Mouse (Mus musculus) forebrain, embryonic 13.5 days (tissue): Measurements from ENCODE around the gene Sapcd1. TPM values are rescaled to one million over a fixed set of nuclear protein-coding genes. Genes with fewer than 3 reads are reported as not detected.

Experiments
- ATAC-seq: fragments of 200-750 bp; cut with Nextera tagmentation; 2 replicates; pipeline ENCODE4 v1.8.0; 2017
- H3K27ac ChIP-seq: fragments of 300-500 bp; sonication (generic); 2 replicates; pipeline ENCODE4 v1.5.1; 2015; ENCODE audit warnings: inconsistent platforms, mild to moderate bottlenecking, moderate library complexity
- H3K27me3 ChIP-seq: fragments of 300-500 bp; sonication (generic); 2 replicates; pipeline ENCODE4 v1.6.1; 2015; ENCODE audit warnings: mild to moderate bottlenecking, inconsistent platforms
- H3K36me3 ChIP-seq: fragments of 300-500 bp; sonication (generic); 2 replicates; pipeline ENCODE4 v1.6.1; 2015; ENCODE audit warnings: mild to moderate bottlenecking, inconsistent platforms; ENCODE audit not compliant: poor library complexity, severe bottlenecking
- H3K4me1 ChIP-seq: fragments of 300-500 bp; sonication (generic); 2 replicates; pipeline ENCODE4 v1.6.1; 2015; ENCODE audit warnings: inconsistent platforms
- H3K4me2 ChIP-seq: fragments of 300-500 bp; sonication (generic); 2 replicates; pipeline ENCODE4 v1.6.1; 2015; ENCODE audit warnings: inconsistent platforms, mild to moderate bottlenecking, moderate library complexity
- H3K4me3 ChIP-seq: fragments of 300-500 bp; sonication (generic); 2 replicates; pipeline ENCODE4 v1.5.1; 2015; ENCODE audit warnings: mild to moderate bottlenecking, inconsistent platforms
- H3K9ac ChIP-seq: fragments of 300-500 bp; sonication (generic); 2 replicates; pipeline ENCODE4 v1.6.1; 2015; ENCODE audit warnings: mild to moderate bottlenecking, inconsistent platforms
- H3K9me3 ChIP-seq: fragments of 300-500 bp; sonication (generic); replicated peaks from 2 replicates; pipeline ENCODE4 v1.6.1; 2016; ENCODE audit warnings: inconsistent platforms
- WGBS: fragments of 180-500 bp; shearing (Covaris S2); methylation state at CpG from one replicate; pipeline ENCODE4 v1.1.7; 2015; 5-methylcytosine and 5-hydroxymethylcytosine counted together
- polyA plus RNA-seq: library from polyadenylated mRNA; unstranded; fragments of >200 nt; fragmentation: Nextera tagmentation; extraction: Ambion mirVana; gene quantifications from 2 replicates; pipeline ENCODE4 v1.2.1, GENCODE M21; 2015

Gene Sapcd1
- polyA plus RNA-seq, 1 experiment from 2014 or later = 7.2 TPM

DNA sequence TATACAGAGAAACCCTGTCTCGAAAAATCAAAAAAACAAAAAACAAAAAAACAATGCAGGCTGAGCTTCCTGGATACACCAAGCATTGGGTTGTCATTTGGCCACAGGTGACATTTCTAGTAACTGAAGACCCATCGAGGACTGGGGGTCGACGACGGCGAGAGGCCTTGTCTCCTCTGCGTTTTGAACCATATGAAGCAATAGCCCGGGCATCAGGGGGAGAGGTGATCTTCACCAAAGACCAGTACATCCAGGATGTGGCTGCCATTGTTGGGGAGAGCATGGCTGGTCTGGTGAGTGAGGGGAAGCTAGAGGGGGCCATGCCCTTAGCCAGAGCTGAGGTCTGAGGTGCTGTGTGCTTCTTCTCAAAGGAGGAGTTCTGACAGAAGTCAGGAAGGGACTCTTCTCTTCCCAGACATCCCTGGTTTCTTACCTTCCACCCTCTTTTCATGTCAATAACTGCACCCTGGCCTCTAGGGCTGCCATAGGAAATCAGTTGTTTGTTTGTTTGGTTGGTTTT, 5.2 kb downstream of the Sapcd1 start:
- no peak overlapping the region for H3K27ac ChIP-seq
- WGBS = 95% methylated on average over 8 of the region's 8 CpGs

DNA sequence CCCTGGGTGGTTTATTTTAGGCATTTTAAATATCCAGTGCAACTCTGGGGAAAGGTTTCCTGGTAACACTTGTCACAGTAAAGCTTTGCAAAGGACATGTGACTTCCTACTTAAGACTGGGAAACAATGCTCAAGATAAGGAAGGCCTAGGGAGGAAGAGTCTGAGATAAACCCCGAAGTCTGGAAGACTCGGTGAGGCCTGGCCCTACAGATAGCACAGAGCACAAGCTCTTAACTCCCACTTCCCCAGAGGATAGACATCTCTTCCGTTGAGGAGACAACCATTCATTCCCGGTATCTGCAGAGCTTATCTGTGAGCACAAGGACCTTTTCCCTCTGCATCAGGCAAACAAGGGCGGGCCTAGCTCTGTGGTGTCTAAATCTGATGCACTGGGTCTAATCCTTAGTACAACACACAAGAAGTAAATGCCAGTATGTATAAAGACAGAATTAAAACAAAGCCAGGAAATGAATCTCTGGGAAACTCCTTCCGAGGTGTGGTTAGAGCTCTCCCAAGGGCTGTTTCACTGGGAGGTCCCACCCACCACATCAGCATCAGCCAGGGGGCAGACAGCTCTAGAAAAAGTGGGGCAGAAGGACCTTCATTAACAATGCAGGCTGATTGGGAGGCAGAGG, 5.9 kb downstream of the Sapcd1 start:
- Histone ChIP-seq H3K9me3 (no peaks in the 10 kb centered on the region), H3K36me3 (peaks cover 9% of the 10 kb centered on the region), H3K27ac (0 out of 2 replicates have a peak overlapping the region, but pooled peaks have one; percentile 6), H3K4me2 (no peak overlapping the region), H3K9ac (no peak overlapping the region), H3K27me3 (no peaks in the 10 kb centered on the region), H3K4me3 (no peak overlapping the region), H3K4me1 (peaks cover 16% of the 10 kb centered on the region)
- ATAC-seq = no peak
- 64% methylated on average over 6 of the region's 6 CpGs for WGBS

More for the DNA sequence above, 5.2 kb downstream of the Sapcd1 start:
- Histone ChIP-seq H3K9ac (no peak overlapping the region), H3K4me2 (no peak overlapping the region), H3K27me3 (no peaks in the 10 kb centered on the region), H3K4me1 (peaks cover 21% of the 10 kb centered on the region), H3K4me3 (no peak overlapping the region), H3K36me3 (peaks cover 2% of the 10 kb centered on the region; the same call in 1 of the 2 replicates), H3K9me3 (no peaks in the 10 kb centered on the region)
- no peak for ATAC-seq

DNA sequence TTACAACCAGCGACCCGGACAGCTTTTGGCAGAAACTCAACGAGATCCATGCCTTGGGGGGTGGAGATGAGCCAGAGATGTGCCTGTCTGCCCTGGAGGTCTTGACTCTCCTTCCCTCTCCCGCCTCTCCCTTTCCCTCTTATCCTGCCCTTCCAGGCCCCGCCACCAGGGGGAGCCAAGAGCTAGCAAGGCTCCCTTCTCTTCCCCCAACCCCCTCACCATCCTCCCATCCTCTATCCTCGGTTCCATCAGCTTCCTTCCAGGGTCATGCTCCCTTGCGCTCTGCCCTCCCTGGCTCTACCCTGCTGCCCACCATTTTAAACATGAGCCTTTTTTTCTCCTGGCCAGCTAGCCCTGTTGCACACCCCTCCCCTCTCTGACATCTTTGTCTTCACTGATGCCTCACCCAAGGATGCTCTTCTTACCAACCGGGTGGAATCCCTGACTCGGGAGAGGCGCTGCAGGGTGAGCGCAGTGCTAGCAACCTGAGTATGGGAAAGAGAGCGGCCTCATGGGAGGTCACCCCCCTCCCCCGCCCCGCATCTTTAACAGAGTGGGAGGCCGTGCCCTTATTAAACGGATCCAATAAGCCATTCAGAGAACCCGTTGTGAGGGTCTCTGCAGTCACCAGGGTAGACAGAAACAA, 6.5 kb downstream of the Sapcd1 start:
- H3K36me3 ChIP-seq = peaks cover 16% of the 10 kb centered on the region
- peak; percentile 74 for ATAC-seq
- peak overlapping the region; percentile 2; the same call in 1 of the 2 replicates for H3K27ac ChIP-seq
- H3K9me3 ChIP-seq = no peaks in the 10 kb centered on the region
- no peaks in the 10 kb centered on the region for H3K27me3 ChIP-seq
- peaks cover 16% of the 10 kb centered on the region for H3K4me1 ChIP-seq
- peak overlapping the region; percentile 36 for H3K4me2 ChIP-seq
- H3K4me3 ChIP-seq = no peak overlapping the region
- 4% methylated on average over 17 of the region's 17 CpGs for WGBS
- H3K9ac ChIP-seq = no peak overlapping the region

DNA sequence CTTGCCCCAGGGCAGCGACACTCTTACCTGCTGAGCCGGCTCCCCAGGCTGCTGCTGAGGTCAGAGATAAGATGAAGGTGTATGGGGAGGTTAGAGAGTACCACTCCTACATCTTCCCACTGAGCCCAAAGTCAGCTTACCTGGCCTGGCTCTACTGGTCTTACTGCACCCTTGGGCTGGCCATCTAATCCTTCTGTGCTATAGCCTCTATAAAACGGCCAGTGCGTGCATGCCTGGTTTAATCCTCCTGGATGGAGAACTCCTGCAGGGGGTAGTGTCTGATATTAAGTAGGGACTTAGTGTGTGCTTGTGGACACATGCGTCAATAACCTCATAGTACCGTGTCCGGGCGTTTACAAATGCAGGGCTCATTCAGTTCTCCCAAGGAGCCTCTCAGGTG, 7.3 kb downstream of the Sapcd1 start:
- Histone ChIP-seq H3K9me3 (no peaks in the 10 kb centered on the region), H3K36me3 (peaks cover 23% of the 10 kb centered on the region), H3K27ac (no peak overlapping the region), H3K4me1 (peaks cover 14% of the 10 kb centered on the region), H3K4me3 (no peak overlapping the region), H3K27me3 (no peaks in the 10 kb centered on the region), H3K4me2 (no peak overlapping the region), H3K9ac (no peak overlapping the region)
- 86% methylated on average over 8 of the region's 8 CpGs for WGBS
- ATAC-seq = no peak

DNA sequence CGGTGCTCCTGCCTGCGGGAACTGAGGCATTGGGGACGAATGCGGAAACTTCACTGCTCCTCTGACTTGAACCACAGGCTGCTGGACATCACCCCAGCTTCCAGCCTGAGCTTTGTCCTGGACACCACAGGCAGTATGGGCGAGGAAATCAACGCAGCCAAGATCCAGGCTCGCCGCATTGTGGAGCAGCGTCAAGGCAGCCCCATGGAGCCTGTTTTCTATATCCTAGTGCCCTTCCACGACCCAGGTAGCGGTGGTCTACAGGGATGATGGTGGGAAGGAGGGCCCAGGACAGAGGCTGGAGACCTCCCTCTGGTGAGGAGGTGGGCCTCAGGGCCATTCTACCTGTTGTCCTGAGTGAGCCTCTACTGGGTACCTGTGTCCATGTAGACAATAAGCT, 7.9 kb downstream of the Sapcd1 start:
- H3K4me3 ChIP-seq = no peak overlapping the region
- WGBS = 78% methylated on average over 11 of the region's 11 CpGs
- peaks cover 14% of the 10 kb centered on the region for H3K4me1 ChIP-seq
- no peak for ATAC-seq
- no peak overlapping the region for H3K4me2 ChIP-seq
- H3K27me3 ChIP-seq = no peaks in the 10 kb centered on the region
- H3K9ac ChIP-seq = no peak overlapping the region
- H3K36me3 ChIP-seq = peaks cover 30% of the 10 kb centered on the region
- no peaks in the 10 kb centered on the region for H3K9me3 ChIP-seq
- no peak overlapping the region for H3K27ac ChIP-seq

DNA sequence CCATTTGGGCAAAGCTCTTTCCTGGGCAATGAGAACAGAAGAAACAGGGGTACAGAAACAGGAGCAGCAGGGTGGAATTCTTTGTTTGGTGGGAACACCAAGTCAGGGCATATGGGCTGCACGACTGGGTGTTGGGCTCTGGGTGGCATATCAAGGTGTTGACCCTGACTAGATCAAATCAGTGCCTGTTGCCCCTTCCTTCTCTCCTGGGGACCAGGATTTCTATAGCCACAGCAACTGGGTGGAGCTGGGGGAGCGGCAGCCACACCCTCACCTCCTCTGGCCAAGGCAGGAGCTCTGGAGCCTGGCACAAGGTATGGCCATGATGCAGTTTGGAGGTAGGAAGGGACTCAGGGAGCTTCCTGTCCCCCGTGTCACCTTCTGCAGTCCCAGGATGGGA, 9.6 kb downstream of the Sapcd1 start:
- Histone ChIP-seq H3K9me3 (no peaks in the 10 kb centered on the region), H3K4me2 (no peak overlapping the region), H3K9ac (0 out of 2 replicates have a peak overlapping the region, but pooled peaks have one; percentile 21), H3K27me3 (no peaks in the 10 kb centered on the region), H3K27ac (no peak overlapping the region), H3K4me1 (peaks cover 14% of the 10 kb centered on the region), H3K4me3 (no peak overlapping the region), H3K36me3 (peaks cover 47% of the 10 kb centered on the region)
- 74% methylated on average over 3 of the region's 3 CpGs for WGBS
- ATAC-seq = no peak

DNA sequence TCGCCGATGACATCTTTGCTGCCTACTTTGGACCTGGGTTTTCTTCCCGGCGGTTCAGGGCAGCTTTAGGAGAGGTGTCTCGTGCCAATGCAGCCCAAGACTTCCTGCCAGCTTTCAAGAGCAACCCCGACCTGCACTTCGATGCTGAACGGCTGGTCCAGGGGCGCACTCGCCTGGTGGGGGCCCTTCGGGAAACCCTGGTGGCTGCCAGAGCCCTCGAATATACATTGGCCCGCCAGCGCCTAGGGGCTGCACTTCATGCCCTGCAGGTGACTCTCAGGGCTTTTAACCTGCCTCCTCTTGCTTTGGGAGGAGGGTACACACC, 10.1 kb downstream of the Sapcd1 start:
- no peak overlapping the region for H3K4me2 ChIP-seq
- no peaks in the 10 kb centered on the region for H3K27me3 ChIP-seq
- no peak overlapping the region for H3K4me3 ChIP-seq
- WGBS = 75% methylated on average over 14 of the region's 14 CpGs
- no peaks in the 10 kb centered on the region for H3K9me3 ChIP-seq
- H3K9ac ChIP-seq = peak overlapping the region; percentile 21; the same call in 1 of the 2 replicates
- no peak overlapping the region for H3K27ac ChIP-seq
- no peak for ATAC-seq
- peaks cover 14% of the 10 kb centered on the region for H3K4me1 ChIP-seq
- H3K36me3 ChIP-seq = peaks cover 52% of the 10 kb centered on the region

DNA sequence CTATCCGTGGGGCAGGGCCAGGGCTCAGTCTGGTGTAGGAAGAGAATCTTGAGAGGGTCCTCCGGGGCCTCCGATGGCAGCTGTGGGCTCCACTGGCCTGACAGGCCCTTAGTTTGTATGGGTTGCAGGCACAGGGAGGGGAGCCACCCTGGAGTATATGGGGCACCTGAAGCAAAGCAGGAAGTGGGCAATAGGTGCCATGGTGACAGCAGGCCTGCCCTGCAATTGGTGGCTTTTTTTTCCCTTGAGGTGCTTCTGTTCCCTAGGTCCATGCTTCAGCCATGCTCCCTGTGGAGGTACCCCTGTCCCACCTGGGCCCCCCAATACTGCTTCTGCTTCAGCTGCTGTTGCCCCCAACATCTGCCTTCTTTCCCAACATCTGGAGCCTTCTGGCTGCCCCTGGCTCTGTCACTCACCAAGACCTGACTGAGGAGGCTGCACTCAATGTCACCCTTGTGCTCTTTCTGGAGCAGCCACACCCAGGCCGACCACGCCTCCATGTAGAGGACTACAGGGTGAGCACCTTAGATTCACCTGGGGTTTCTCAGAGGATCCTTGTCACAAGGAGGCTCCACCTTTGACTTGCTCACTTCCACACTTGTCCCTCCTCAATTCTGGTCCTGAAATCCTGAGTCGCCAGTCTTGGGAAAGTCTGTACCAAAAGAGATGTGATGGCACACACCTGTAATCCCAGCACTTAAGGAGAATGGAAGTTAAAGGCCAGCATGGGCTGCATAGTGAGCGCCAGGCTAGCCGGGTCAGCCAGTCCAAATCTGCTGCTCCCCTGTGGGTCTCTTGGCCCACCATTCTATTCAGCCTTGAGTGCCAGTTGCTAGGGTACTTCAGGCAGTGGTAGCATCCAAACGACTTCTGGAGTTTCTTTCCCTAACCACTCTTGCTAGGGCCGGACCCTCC, 10.8 kb downstream of the Sapcd1 start:
- H3K9ac ChIP-seq = peak overlapping the region; percentile 46
- H3K9me3 ChIP-seq = no peaks in the 10 kb centered on the region
- WGBS = 77% methylated on average over 10 of the region's 10 CpGs
- H3K4me3 ChIP-seq = no peak overlapping the region
- peaks cover 14% of the 10 kb centered on the region for H3K4me1 ChIP-seq
- H3K27me3 ChIP-seq = no peaks in the 10 kb centered on the region
- H3K36me3 ChIP-seq = peaks cover 58% of the 10 kb centered on the region
- peak overlapping the region; percentile 44 for H3K27ac ChIP-seq
- 0 out of 2 replicates have a peak, but pooled peaks have one; percentile 3 for ATAC-seq
- H3K4me2 ChIP-seq = no peak overlapping the region

DNA sequence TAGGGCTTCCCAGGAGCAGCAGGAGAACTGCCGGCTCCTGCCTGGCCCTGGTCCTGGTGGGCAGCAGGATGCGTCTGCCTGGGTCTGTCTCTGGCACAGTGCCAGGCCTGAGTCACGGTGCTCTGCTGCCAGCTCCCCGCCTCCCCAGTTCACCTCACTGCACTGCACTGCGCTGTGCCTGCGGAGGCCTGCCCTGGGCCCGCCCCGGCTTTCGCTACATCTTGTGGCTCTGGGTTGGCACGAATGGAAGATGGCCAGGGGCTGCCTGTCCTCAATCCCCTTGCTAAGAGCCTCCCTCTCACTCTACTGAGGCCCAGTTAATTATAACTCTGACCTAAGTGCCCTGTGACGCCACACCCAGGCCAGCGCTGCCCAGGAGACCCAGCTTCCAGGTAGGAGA, 11.4 kb downstream of the Sapcd1 start, which contains the start of gene Vwa7:
Gene Vwa7, plus strand, starts transcription at position 204 of the 400 bp plus-strand sequence.
- Histone ChIP-seq H3K9me3 (no peaks in the 10 kb centered on the region), H3K27ac (peak within 1 kb of the TSS; percentile 44), H3K4me3 (no peak within 1 kb of the TSS), H3K4me1 (peaks cover 11% of the 10 kb centered on the region), H3K36me3 (peaks cover 65% of the 10 kb centered on the region), H3K4me2 (0 out of 2 replicates have a peak within 1 kb of the TSS, but pooled peaks have one; percentile 10), H3K27me3 (no peaks in the 10 kb centered on the region), H3K9ac (peak within 1 kb of the TSS; percentile 46)
- 38% methylated on average over 12 of the region's 12 CpGs for WGBS
- ATAC-seq = peak; percentile 71

DNA sequence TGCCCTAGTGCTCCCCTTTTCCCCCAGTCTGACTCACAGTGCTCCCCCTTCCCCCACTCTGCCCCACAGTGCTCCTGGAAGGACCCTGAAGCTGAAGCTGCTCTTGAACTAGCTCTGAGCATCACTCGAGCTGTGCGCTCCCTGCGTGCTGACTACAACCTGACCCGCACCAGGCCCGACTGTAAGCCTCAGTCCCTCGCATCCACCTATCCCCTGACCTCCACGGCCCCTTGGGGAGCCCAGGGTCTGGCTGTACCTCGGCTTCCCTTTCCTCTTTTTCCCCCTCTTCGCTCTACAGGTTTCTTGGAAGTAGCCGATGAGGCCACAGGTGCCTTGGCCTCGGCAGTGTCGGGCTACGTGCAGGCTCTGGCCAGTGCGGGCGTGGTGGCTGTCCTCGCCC, 12.5 kb downstream of the Sapcd1 start:
- no peaks in the 10 kb centered on the region for H3K9me3 ChIP-seq
- H3K4me3 ChIP-seq = no peak overlapping the region
- ATAC-seq = no peak
- peaks cover 9% of the 10 kb centered on the region for H3K4me1 ChIP-seq
- H3K4me2 ChIP-seq = no peak overlapping the region
- 91% methylated on average over 16 of the region's 16 CpGs for WGBS
- no peaks in the 10 kb centered on the region for H3K27me3 ChIP-seq
- H3K27ac ChIP-seq = no peak overlapping the region
- peaks cover 76% of the 10 kb centered on the region for H3K36me3 ChIP-seq
- H3K9ac ChIP-seq = 0 out of 2 replicates have a peak overlapping the region, but pooled peaks have one; percentile 18

DNA sequence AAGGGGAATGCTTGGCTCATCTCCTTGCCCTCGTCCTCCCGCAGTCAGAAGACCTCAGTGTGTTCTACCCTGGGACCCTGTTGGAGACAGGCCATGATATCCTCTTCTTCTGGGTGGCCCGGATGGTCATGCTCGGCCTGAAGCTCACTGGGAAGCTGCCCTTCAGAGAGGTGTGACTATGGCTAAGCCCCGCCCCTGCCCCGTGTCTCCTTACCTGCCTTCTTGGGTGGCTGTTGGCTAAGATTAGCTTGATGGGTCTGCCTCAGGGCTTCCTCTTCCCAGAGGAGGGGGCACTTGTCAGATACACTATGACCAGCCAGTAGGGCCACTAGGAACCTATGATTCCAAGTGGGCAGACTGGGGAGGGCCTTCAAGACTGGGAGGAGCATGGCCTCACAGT, 14.6 kb downstream of the Sapcd1 start:
- WGBS = 86% methylated on average over 6 of the region's 6 CpGs
- no peak overlapping the region for H3K4me2 ChIP-seq
- H3K9ac ChIP-seq = no peak overlapping the region
- no peak overlapping the region for H3K27ac ChIP-seq
- H3K27me3 ChIP-seq = no peaks in the 10 kb centered on the region
- H3K4me1 ChIP-seq = peaks cover 9% of the 10 kb centered on the region
- no peak for ATAC-seq
- no peak overlapping the region for H3K4me3 ChIP-seq
- no peaks in the 10 kb centered on the region for H3K9me3 ChIP-seq
- H3K36me3 ChIP-seq = peaks cover 96% of the 10 kb centered on the region

DNA sequence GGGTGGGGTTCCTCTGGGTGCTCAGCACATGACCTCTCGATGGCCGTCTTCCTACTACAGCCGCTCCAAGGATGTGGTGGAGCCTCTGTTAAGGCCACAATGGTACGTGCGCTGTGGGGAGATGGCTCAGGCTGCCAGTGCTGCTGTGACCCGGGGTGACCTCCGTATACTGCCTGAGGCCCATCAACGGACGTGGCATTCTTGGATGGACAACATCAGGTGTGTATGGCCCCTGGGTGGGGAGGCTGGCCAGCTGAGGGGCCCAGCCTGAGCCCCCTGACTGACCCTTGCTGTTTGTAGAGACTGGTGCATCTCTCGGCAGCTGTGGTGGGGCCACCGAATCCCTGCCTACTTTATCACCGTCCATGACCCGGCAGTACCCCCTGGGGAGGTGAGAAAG, 15.4 kb downstream of the Sapcd1 start:
- 93% methylated on average over 13 of the region's 13 CpGs for WGBS
- Histone ChIP-seq H3K9me3 (no peaks in the 10 kb centered on the region), H3K4me3 (no peak overlapping the region), H3K27ac (no peak overlapping the region), H3K36me3 (peaks cover 100% of the 10 kb centered on the region), H3K4me1 (peaks cover 9% of the 10 kb centered on the region), H3K27me3 (no peaks in the 10 kb centered on the region), H3K9ac (no peak overlapping the region), H3K4me2 (no peak overlapping the region)
- ATAC-seq = no peak
